Mouse (Mus musculus): ENCODE data around the gene Gm4131. TPM values are rescaled to one million over a fixed set of nuclear protein-coding genes. Genes with fewer than 3 reads are reported as not detected.
A peak's percentile ranks its signal among the peaks of the same experiment; 100 is the strongest.

Gene Gm4131
- total and polyA plus RNA-seq, 2 experiments = not detected

DNA sequence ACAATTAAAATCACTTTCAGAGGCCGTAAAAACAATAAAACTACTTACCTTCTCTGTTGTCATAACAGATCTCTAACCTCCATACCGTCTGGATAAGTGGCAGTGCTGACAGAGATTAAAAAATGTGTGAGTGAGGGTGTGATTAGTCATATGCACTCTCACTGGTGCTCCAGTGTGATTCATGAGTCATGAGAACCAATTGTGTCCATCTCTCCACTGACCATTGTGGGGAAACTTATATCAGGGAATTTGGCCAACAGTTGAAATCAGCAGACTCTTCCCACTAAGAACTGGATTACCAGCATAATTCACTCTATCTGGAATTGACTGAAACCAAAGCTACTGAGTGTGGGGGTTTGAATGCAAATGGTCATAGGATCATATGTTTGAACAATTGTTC lies 35.8 kb downstream of the Gm4131 start:
- no peak overlapping the region for H3K9ac ChIP-seq (ENCODE audit: low read depth, low read length)
- no peaks in the 10 kb centered on the region for H3K27me3 ChIP-seq (ENCODE audit: control insufficient read depth, insufficient read depth, low read length)
- H3K4me3 ChIP-seq (ENCODE audit: insufficient read depth, low read depth, low read length) = no peak overlapping the region
- no peak for DNase-seq (ENCODE audit: extremely low read depth, low read depth, low spot score)
- 82% methylated on average over 2 of the region's 2 CpGs for WGBS
- H3K36me3 ChIP-seq (ENCODE audit: control insufficient read depth, insufficient read depth, low read length) = no peaks in the 10 kb centered on the region
- no peak for TF ChIP-seq POLR2A (IDR thresholded peaks at IDR 0.05; ENCODE audit: extremely low read depth, insufficient read depth, low read length)
- TF ChIP-seq CTCF (IDR thresholded peaks at IDR 0.05; ENCODE audit: low read depth, low read length) = no peak
- H3K79me2 ChIP-seq (ENCODE audit: control insufficient read depth, insufficient read depth, low read length) = no peaks in the 10 kb centered on the region
- no peaks in the 10 kb centered on the region for H3K4me1 ChIP-seq (ENCODE audit: control insufficient read depth, insufficient read depth, low read length)
- H3K27ac ChIP-seq (replicated peaks; ENCODE audit: insufficient read depth, low read depth, low read length) = no peak overlapping the region

GRCm38 (mm10) chr14:62512845-62513244 lies 53.9 kb downstream of the Gm4131 start:
- Histone ChIP-seq H3K4me3 (ENCODE audit: insufficient read depth, low read depth, low read length) (no peak overlapping the region), H3K36me3 (ENCODE audit: control insufficient read depth, insufficient read depth, low read length) (no peaks in the 10 kb centered on the region), H3K9ac (ENCODE audit: low read depth, low read length) (no peak overlapping the region), H3K27me3 (ENCODE audit: control insufficient read depth, insufficient read depth, low read length) (no peaks in the 10 kb centered on the region), H3K27ac (replicated peaks; ENCODE audit: insufficient read depth, low read depth, low read length) (no peak overlapping the region), H3K4me1 (ENCODE audit: control insufficient read depth, insufficient read depth, low read length) (peaks cover 7% of the 10 kb centered on the region), H3K79me2 (ENCODE audit: control insufficient read depth, insufficient read depth, low read length) (no peaks in the 10 kb centered on the region)
- TF ChIP-seq POLR2A (IDR thresholded peaks at IDR 0.05; ENCODE audit: extremely low read depth, insufficient read depth, low read length) = no peak
- TF ChIP-seq CTCF (IDR thresholded peaks at IDR 0.05; ENCODE audit: low read depth, low read length) = no peak
- 100% methylated on average over 1 of the region's 1 CpGs for WGBS
- peak; percentile 7 for DNase-seq (ENCODE audit: extremely low read depth, low read depth, low spot score)

DNA sequence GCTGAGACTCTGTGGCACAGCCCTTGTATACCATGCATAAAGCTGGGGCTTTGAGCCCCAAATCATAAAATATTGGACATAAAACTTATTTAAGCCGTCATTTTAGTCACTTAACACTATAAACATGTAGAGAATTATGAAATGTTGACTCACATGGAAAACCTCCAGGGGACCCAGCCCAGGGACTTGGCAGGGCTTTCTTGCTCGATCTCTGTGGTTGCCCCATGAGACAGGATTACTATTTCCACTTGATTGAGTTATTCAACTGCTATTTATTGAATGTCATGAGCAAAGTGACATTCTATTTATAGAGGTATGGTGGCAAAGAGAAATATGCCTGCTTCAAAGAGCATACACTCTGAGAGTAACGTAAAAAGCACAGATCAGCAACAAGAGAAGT lies 57.4 kb downstream of the Gm4131 start:
- H3K27ac ChIP-seq (replicated peaks; ENCODE audit: insufficient read depth, low read depth, low read length) = peak overlapping the region; percentile 72
- H3K9ac ChIP-seq (ENCODE audit: low read depth, low read length) = no peak overlapping the region; the same call in 1 of the 2 replicates
- H3K79me2 ChIP-seq (ENCODE audit: control insufficient read depth, insufficient read depth, low read length) = no peaks in the 10 kb centered on the region
- peak; percentile 90 for DNase-seq (ENCODE audit: extremely low read depth, low read depth, low spot score)
- TF ChIP-seq CTCF (IDR thresholded peaks at IDR 0.05; ENCODE audit: low read depth, low read length) = no peak
- TF ChIP-seq POLR2A (IDR thresholded peaks at IDR 0.05; ENCODE audit: extremely low read depth, insufficient read depth, low read length) = no peak
- WGBS = 20% methylated on average over 3 of the region's 3 CpGs
- no peaks in the 10 kb centered on the region for H3K36me3 ChIP-seq (ENCODE audit: control insufficient read depth, insufficient read depth, low read length)
- H3K27me3 ChIP-seq (ENCODE audit: control insufficient read depth, insufficient read depth, low read length) = no peaks in the 10 kb centered on the region
- peaks cover 19% of the 10 kb centered on the region for H3K4me1 ChIP-seq (ENCODE audit: control insufficient read depth, insufficient read depth, low read length)
- no peak overlapping the region for H3K4me3 ChIP-seq (ENCODE audit: insufficient read depth, low read depth, low read length)

- peaks cover 19% of the 10 kb centered on the region for H3K4me1 ChIP-seq (ENCODE audit: control insufficient read depth, insufficient read depth, low read length)
- H3K36me3 ChIP-seq (ENCODE audit: control insufficient read depth, insufficient read depth, low read length) = no peaks in the 10 kb centered on the region
- H3K79me2 ChIP-seq (ENCODE audit: control insufficient read depth, insufficient read depth, low read length) = no peaks in the 10 kb centered on the region
- TF ChIP-seq POLR2A (IDR thresholded peaks at IDR 0.05; ENCODE audit: extremely low read depth, insufficient read depth, low read length) = no peak
- TF ChIP-seq CTCF (IDR thresholded peaks at IDR 0.05; ENCODE audit: low read depth, low read length) = no peak
- peak overlapping the region; percentile 40 for H3K27ac ChIP-seq (replicated peaks; ENCODE audit: insufficient read depth, low read depth, low read length)
- H3K27me3 ChIP-seq (ENCODE audit: control insufficient read depth, insufficient read depth, low read length) = no peaks in the 10 kb centered on the region
- no peak overlapping the region for H3K9ac ChIP-seq (ENCODE audit: low read depth, low read length)
- 25% methylated on average over 3 of the region's 3 CpGs for WGBS
- H3K4me3 ChIP-seq (ENCODE audit: insufficient read depth, low read depth, low read length) = no peak overlapping the region
- DNase-seq (ENCODE audit: extremely low read depth, low read depth, low spot score) = peak; percentile 94
Observed at GRCm38 (mm10) chr14:62506261-62506660, 60.5 kb downstream of the Gm4131 start.

- no peak for TF ChIP-seq POLR2A (IDR thresholded peaks at IDR 0.05; ENCODE audit: extremely low read depth, insufficient read depth, low read length)
- no peak for TF ChIP-seq CTCF (IDR thresholded peaks at IDR 0.05; ENCODE audit: low read depth, low read length)
- peak; percentile 18 for DNase-seq (ENCODE audit: extremely low read depth, low read depth, low spot score)
- Histone ChIP-seq H3K27me3 (ENCODE audit: control insufficient read depth, insufficient read depth, low read length) (no peaks in the 10 kb centered on the region), H3K4me3 (ENCODE audit: insufficient read depth, low read depth, low read length) (no peak overlapping the region), H3K36me3 (ENCODE audit: control insufficient read depth, insufficient read depth, low read length) (no peaks in the 10 kb centered on the region), H3K4me1 (ENCODE audit: control insufficient read depth, insufficient read depth, low read length) (no peaks in the 10 kb centered on the region), H3K79me2 (ENCODE audit: control insufficient read depth, insufficient read depth, low read length) (no peaks in the 10 kb centered on the region), H3K9ac (ENCODE audit: low read depth, low read length) (no peak overlapping the region), H3K27ac (replicated peaks; ENCODE audit: insufficient read depth, low read depth, low read length) (0 out of 2 replicates have a peak overlapping the region, but pooled peaks have one; percentile 15)
- WGBS = 75% methylated on average over 7 of the region's 7 CpGs
Observed at GRCm38 (mm10) chr14:62497391-62497790, 69.3 kb downstream of the Gm4131 start.

- no peaks in the 10 kb centered on the region for H3K27me3 ChIP-seq (ENCODE audit: control insufficient read depth, insufficient read depth, low read length)
- no peak overlapping the region for H3K9ac ChIP-seq (ENCODE audit: low read depth, low read length)
- TF ChIP-seq CTCF (IDR thresholded peaks at IDR 0.05; ENCODE audit: low read depth, low read length) (no peak), POLR2A (IDR thresholded peaks at IDR 0.05; ENCODE audit: extremely low read depth, insufficient read depth, low read length) (no peak)
- DNase-seq (ENCODE audit: extremely low read depth, low read depth, low spot score) = no peak
- H3K27ac ChIP-seq (replicated peaks; ENCODE audit: insufficient read depth, low read depth, low read length) = no peak overlapping the region
- no peaks in the 10 kb centered on the region for H3K36me3 ChIP-seq (ENCODE audit: control insufficient read depth, insufficient read depth, low read length)
- no peaks in the 10 kb centered on the region for H3K79me2 ChIP-seq (ENCODE audit: control insufficient read depth, insufficient read depth, low read length)
- 59% methylated on average over 1 of the region's 1 CpGs for WGBS
- no peaks in the 10 kb centered on the region for H3K4me1 ChIP-seq (ENCODE audit: control insufficient read depth, insufficient read depth, low read length)
- no peak overlapping the region for H3K4me3 ChIP-seq (ENCODE audit: insufficient read depth, low read depth, low read length)
Observed at GRCm38 (mm10) chr14:62496501-62496900, 70.2 kb downstream of the Gm4131 start.
